Mouse (Mus musculus): Measurements from ENCODE around the gene Tnc.
"Not testable (repeated sequence)": the region's sequence is repeated elsewhere in the genome, so short reads cannot be mapped to it uniquely, and the experiment has no call there.

Gene Tnc

GRCm38 (mm10) chr4:63969891-63970290 is 76.9 kb downstream of the Tnc start:
- ATAC-seq (ENCODE audit: low TSS enrichment): no peak

DNA sequence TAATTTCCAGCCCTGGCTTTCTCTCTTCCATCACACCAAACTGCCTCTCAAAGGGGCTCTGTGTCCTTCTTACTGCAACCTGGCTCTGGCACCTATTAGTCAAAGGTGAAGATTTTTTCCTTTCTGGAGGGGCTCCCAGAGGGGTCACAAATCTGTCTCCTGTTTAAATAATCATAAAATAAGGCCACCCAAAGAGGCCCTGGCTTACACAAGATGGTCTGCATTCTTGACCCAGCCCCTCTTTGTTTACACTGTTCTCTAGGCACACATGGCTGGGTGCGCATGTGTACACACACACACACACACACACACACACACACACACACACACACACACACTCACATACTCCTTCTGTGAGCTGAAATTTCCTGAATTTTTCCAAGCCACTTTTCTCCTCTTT is 83.4 kb downstream of the Tnc start:
- ATAC-seq (ENCODE audit: low TSS enrichment): no peak

DNA sequence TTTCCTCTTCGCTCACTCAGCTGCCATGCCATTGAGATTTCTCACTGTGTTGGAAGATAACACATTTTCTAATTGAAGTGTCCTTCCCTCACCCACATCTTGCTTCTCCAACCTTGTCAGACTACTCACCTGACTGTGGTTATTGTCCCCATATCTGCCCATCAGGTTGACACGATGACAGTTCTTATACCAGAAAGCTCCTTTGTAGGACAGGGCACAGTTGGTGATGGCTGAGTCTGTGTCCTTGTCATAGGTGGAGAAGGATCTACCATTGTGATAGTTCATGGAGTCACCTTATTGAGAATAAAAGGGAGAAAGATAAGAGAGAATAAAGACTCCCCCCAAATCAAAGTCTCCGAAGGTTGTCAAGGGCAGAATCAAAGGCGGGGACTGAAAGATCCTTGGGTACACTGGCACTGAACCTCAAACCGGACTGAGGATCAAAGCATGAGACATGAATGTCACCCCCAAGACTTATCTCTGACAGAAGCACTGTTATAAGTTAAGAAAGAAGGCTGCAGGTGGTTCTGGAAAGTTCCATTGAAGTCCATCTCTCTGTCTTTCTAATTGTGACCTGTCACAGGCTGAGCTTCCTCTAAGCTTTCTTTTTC is 84.9 kb downstream of the Tnc start:
- ATAC-seq (ENCODE audit: low TSS enrichment): no peak

- no peak for ATAC-seq (ENCODE audit: low TSS enrichment)
Measured at GRCm38 (mm10) chr4:63958601-63959000, 88.2 kb downstream of the Tnc start.

- no peak for ATAC-seq (ENCODE audit: low TSS enrichment)
Measured at GRCm38 (mm10) chr4:63950054-63950453, 96.8 kb downstream of the Tnc start.

DNA sequence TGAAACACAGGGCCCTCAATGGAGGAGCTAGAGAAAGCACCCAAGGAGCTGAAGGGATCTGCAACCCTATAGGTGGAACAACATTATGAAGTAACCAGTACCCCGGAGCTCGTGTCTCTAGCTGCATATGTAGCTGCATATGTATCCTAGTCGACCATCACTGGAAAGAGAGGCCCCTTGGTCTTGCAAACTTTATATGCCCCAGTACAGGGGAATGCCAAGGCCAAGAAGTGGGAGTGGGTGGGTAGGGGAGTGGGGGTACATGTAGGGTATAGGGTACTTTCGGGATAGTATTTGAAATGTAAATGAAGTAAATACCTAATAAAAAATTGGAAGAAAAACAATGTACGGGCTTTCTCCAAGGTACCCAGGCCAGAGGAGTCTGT is 98.1 kb downstream of the Tnc start:
- ATAC-seq (ENCODE audit: low TSS enrichment): not testable (repeated sequence)

DNA sequence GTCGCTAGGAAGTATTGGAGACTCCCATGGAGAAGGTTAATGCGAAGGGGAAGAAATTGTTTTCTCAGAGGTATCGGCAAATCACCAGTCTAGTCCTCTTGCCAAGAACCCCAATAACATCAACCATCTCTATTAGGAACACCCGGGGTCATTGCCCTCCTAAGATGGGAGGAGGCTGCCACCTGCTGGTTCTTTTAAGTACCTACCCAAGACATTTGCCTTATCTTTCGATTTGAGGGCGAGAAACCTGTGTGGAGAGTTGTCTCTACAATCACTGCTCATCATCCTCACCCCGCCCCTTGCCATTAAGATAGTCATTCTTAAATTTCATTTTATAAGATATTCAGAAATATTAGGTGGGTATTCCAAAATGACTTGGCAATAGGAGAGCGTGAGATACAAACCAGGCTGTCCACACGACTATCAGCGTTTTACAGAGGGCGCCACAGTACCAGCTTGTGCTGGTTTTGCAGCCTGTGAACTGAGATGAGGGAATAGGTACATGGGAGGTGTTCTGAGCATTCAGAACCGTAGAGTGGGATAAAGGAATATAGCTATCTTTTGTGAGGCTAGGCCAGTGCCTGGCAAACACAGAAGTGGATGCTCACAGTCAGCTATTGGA is 98.6 kb downstream of the Tnc start:
- ATAC-seq (ENCODE audit: low TSS enrichment): peak; percentile 89

DNA sequence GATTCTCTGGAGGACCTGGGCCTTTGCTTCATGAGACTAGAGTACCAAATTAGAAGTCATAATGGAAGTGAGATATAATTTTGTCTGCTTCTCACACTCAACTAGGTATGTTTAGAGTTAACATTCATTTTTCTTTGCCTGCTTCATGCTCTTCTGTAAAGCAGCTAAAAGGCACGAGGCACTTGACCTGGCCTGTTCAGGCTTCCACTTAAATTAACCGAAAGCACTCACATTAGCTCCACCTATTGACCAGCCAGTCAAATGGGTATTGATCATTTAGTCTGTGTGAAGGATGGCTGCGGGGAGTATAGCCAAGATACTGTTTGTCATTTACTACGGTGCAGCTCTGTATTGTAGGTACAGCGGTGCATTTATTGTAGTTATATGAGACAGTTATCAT is 103.0 kb downstream of the Tnc start:
- ATAC-seq (ENCODE audit: low TSS enrichment): no peak

DNA sequence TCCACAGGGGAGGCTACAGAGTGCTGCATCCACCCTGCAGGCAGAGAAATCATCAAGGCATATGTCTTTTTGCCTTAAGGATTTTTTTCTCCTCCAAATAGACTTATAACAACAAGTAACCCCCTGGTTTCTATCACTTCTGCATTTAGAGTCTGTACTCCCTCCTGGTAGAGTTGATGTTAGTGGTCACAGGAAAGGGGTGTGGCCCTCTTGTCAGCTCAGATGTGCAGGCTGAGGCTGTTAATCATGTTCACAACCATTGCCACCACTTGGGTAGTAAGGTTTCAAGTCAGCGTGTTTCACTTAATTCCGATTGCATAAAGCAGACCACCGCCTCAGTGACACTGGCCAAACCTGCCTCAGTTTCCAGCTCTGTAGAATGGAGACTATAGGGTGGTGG is 103.9 kb downstream of the Tnc start:
- no peak for ATAC-seq (ENCODE audit: low TSS enrichment)

DNA sequence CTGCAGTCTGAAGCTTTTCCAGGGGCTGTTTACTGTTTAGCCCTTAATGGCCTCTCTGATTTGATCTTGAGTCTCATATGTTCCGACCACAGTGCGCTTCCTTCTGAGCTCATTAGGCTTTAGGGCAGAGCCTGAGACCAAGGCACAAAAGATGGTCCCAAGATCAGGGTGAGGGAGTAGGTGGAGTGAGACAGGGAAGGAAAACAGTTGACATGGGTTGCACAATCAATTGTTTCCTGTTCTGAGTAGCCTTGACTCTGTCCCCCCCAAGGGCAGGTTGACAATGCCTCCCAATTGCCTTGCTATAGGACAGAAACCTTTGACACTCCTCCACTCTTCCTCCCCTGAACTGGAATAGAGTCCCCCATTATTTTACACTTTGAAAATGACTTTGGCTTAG is 105.4 kb downstream of the Tnc start:
- no peak for ATAC-seq (ENCODE audit: low TSS enrichment)

DNA sequence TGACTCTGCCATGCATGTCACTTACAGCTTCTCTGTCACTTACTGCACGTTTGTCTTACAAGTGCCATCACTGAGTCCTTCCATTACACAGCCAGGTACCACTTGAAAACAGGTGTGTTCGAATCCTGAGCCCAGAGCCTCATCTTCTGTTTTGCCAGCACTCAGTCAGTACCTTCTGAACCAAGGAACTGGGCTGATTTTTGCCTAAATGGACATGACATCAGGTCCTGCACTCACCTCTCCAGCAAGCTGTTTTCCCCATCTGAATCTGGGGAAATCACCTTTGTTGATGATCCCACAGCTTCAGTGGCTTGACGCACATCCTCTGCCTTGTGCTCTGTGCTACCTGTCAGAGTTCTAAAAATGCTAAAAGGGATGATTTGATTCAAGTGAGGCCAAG is 107.4 kb downstream of the Tnc start:
- no peak for ATAC-seq (ENCODE audit: low TSS enrichment)

DNA sequence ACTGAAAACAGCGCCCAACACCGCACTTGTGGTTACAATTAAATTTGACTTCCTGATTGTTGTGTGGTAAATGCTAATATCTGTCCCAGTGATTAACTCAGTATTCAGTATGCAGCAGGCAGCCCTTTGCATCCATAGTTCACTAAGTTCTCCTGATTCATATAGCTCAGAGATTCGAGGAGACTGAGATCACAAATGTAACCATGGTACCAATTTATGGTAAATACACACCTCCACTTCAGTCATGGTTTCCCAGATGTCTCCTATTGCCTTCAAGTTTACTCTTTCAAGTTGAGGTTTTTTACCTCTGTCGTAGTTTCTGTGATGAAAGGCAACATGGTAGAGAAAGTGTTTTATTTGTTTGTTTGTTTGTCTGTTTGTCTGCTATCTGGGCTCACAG is 110.9 kb downstream of the Tnc start:
- no peak for ATAC-seq (ENCODE audit: low TSS enrichment)

DNA sequence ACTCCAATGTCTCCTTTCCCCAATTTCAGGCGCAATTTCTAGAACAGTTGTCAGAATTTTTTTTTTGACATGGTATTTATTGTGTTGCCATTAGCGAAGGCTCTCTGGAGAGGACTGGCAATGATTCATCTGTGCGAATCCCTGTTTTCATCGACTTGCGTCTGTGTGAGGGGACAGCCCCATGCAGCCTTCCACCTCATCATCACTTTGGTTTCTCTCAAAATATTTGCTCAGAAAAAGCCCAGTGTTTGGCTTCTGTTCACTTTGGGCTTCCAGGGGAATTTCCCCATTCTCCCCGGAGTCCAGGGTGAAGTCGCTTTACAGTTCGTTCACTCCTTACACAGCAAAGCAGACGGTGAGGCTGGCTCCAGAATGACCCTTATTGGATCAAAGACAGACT is 111.5 kb downstream of the Tnc start:
- no peak for ATAC-seq (ENCODE audit: low TSS enrichment)

DNA sequence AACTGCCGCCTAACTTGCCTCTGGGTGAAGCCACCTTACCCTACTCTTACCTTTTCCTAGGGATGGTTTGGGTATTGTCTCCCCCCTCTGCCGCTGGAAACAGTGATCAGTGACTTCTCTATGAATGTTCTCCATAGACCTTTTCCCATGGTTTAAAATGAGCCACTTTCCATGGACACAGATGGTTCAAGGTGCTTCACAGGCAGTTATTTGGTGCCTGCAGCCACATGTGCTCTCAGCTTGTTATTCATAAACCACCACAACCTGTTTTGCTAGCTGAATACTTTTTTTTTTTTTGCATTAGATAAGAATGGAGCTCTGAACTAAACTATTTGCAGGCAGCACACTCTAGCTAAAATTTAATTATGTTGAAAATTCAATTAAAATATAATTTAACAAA is 116.0 kb downstream of the Tnc start:
- ATAC-seq (ENCODE audit: low TSS enrichment): no peak

DNA sequence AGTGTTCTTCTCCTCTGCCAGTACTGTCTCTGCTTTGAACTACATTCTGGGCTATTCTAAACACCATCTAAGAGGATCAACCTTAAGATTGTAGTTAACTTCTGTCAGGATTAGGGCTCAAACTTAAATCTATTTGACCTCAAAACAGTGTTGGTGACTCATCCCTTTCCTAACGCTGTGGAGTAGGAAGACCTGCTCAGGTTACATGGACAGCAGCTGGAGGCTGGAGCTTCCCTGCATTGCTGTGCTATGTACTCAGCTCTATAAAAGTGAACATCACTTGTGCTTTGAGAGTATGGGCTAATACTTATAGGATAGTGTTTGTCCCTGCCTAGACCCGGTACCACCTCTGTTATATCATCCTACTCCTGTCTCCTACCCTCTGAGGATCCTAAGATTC is 117.3 kb downstream of the Tnc start:
- ATAC-seq (ENCODE audit: low TSS enrichment): no peak

DNA sequence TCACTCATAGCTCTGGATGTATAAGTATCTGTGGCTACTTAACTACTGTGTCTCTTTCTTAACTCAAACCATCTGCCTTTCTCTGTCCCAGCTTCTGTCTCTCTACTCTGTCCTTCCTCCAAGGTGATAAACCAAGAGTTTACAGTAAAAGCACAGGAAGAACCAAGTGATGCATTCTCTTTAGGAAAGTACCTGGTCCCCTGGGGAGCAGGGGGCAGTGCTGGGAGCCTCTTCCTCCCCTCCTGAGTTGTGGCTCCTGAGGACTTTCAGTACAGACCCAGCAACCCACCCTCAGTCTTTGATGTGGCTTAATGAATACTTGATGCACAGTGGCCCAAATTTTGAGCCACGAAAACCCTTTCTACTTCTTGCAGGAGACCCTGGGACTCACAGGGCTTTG is 118.6 kb downstream of the Tnc start:
- ATAC-seq (ENCODE audit: low TSS enrichment): no peak

DNA sequence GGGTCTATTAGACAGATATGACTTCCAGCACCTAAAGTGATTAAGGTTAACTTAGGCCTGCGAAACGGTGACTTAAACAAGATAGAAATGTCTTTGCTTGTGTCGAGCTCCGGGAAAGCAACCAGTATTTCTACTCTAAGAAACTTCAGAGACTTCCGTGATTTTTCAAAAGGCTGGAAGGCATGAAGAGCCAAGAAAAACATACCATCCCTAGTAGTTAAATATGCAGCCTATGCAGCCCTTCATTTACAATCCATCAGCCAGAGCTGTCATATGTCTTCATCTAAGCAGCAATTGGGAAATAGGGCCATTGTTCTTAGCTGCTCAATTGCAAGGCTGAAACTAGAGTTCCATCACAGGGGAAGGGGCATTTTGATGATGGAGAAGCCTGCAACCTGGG is 129.6 kb downstream of the Tnc start:
- ATAC-seq (ENCODE audit: low TSS enrichment): no peak

- ATAC-seq (ENCODE audit: low TSS enrichment): no peak
Measured at GRCm38 (mm10) chr4:63916753-63917152, 130.1 kb downstream of the Tnc start.

GRCm38 (mm10) chr4:63916288-63916687 is 130.5 kb downstream of the Tnc start:
- ATAC-seq (ENCODE audit: low TSS enrichment): no peak

Data from frontal cortex, adult (tissue).